Mouse (Mus musculus) lung, adult 2 months (tissue): ENCODE data around the gene 1600002K03Rik.

ENCODE experiments used
- CTCF ChIP-seq: fragments of 200-500 bp; IDR thresholded peaks from 2 replicates; pipeline ENCODE4 v1.5.1; 2011; ENCODE audit warnings: mild to moderate bottlenecking, low read length, control low read depth; ENCODE audit not compliant: insufficient read depth
- POLR2A ChIP-seq: fragments of 200-500 bp; IDR thresholded peaks from 2 replicates; pipeline ENCODE4 v1.6.1; 2011; ENCODE audit warnings: low read depth, mild to moderate bottlenecking, control low read depth, low read length, borderline replicate concordance; ENCODE audit errors: extremely low read depth

- TF ChIP-seq CTCF (no peak), POLR2A (no peak)
Observed at GRCm38 (mm10) chr10:80153713-80154112, 19.0 kb upstream of the 1600002K03Rik start.
